Mouse (Mus musculus) kidney, postnatal 0 days (tissue): ENCODE measurements around the gene Rgp1. TPM values are rescaled to one million over a fixed set of nuclear protein-coding genes. Genes with fewer than 3 reads are reported as not detected.

Experiments
- ATAC-seq: fragments of 200-750 bp; cut with Nextera tagmentation; replicated peaks from 2 replicates; pipeline ENCODE4 v1.8.0; 2017; ENCODE audit warnings: low read depth, moderate number of reproducible peaks, moderate TSS enrichment, moderate library complexity; ENCODE audit not compliant: low FRiP score
- DNase-seq: peaks from one replicate; pipeline ENCODE4 v3.0.0-alpha.2; 2016; ENCODE audit warnings: low spot score
- H3K27ac ChIP-seq: fragments of 300-500 bp; sonication (generic); 2 replicates; pipeline ENCODE4 v1.5.1; 2014; ENCODE audit warnings: mild to moderate bottlenecking
- H3K27me3 ChIP-seq: fragments of 300-500 bp; sonication (generic); 2 replicates; pipeline ENCODE4 v1.6.1; 2014; ENCODE audit warnings: low read length, mixed read lengths; ENCODE audit not compliant: insufficient read depth
- H3K36me3 ChIP-seq: fragments of 300-500 bp; sonication (generic); 2 replicates; pipeline ENCODE4 v1.6.1; 2014; ENCODE audit warnings: low read length, mixed read lengths; ENCODE audit not compliant: insufficient read depth
- H3K4me1 ChIP-seq: fragments of 300-500 bp; sonication (generic); replicated peaks from 2 replicates; pipeline ENCODE4 v1.6.1; 2014; ENCODE audit warnings: antibody characterized with exemption, low read length, mixed read lengths; ENCODE audit not compliant: insufficient read depth
- H3K4me2 ChIP-seq: fragments of 300-500 bp; sonication (generic); 2 replicates; pipeline ENCODE4 v1.6.1; 2014; ENCODE audit warnings: mild to moderate bottlenecking, low read length, moderate library complexity, mixed read lengths
- H3K4me3 ChIP-seq: fragments of 300-500 bp; sonication (generic); replicated peaks from 2 replicates; pipeline ENCODE4 v1.5.1; 2014; ENCODE audit warnings: low read depth, low read length
- H3K9ac ChIP-seq: fragments of 300-500 bp; sonication (generic); 2 replicates; pipeline ENCODE4 v1.6.1; 2014; ENCODE audit warnings: low read depth, low read length
- H3K9me3 ChIP-seq: fragments of 300-500 bp; sonication (generic); replicated peaks from 2 replicates; pipeline ENCODE4 v1.6.1; 2016; ENCODE audit warnings: low read length, inconsistent platforms, mixed read lengths
- CTCF ChIP-seq: IDR thresholded peaks from 2 replicates; pipeline ENCODE4 v1.5.1; 2016; ENCODE audit warnings: antibody characterized with exemption, low read depth, mild to moderate bottlenecking, moderate library complexity
- WGBS: fragments of 180-500 bp; shearing (Covaris S2); extraction: QIAGEN DNeasy Blood & Tissue Kit; methylation state at CpG from one replicate; pipeline ENCODE4 v1.1.7; 2014; 5-methylcytosine and 5-hydroxymethylcytosine counted together
- polyA plus RNA-seq: library from polyadenylated mRNA; unstranded; fragments of >200 nt; fragmentation: Nextera tagmentation; extraction: Ambion mirVana; gene quantifications from 2 replicates; pipeline ENCODE4 v1.2.1, GENCODE M21; 2015

The Rgp1 gene
- polyA plus RNA-seq, 1 experiment from 2014 or later: 17.8 TPM

DNA sequence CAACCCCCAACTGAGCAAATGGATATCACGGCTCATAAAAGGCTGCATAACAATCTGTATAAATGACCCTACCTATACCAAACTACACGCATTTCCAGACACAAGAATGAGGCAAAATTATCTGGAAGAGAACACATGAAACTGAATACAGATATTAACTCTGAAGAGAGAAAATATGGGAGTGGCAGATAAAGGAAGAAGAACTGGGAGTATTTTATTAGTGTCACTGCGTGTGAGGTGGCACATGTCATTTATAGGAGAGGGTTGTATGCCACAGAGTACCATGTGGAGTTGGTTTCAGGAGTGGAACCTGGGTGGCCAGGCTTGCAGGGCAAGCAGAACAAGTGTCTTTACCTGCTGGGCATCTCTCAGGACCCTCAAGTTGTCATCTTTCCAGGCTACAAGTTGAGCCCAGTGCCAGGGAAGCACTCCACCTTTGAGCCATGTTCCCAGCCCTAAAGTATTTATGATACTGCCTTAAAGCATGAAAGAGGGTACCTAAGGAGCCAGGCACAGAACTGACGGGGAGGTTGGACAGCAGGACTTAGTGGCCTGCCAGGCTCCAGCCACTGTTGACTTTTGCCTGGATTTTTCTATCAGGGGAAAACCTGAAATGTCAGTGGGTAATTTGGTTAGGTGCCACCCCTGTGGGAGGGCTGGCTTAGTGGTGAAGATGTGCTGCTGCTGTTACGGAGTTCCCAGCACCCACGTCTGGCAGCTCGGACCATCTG is 20.3 kb downstream of the Rgp1 start:
- TF ChIP-seq CTCF: no peak
- Histone ChIP-seq H3K27ac (no peak overlapping the region), H3K4me3 (no peak overlapping the region), H3K4me2 (no peak overlapping the region), H3K27me3 (no peaks in the 10 kb centered on the region), H3K9me3 (no peaks in the 10 kb centered on the region), H3K36me3 (no peaks in the 10 kb centered on the region), H3K9ac (no peak overlapping the region), H3K4me1 (no peaks in the 10 kb centered on the region)
- 82% methylated on average over 7 of the region's 7 CpGs for WGBS
- DNase-seq (no peak), ATAC-seq (no peak)

DNA sequence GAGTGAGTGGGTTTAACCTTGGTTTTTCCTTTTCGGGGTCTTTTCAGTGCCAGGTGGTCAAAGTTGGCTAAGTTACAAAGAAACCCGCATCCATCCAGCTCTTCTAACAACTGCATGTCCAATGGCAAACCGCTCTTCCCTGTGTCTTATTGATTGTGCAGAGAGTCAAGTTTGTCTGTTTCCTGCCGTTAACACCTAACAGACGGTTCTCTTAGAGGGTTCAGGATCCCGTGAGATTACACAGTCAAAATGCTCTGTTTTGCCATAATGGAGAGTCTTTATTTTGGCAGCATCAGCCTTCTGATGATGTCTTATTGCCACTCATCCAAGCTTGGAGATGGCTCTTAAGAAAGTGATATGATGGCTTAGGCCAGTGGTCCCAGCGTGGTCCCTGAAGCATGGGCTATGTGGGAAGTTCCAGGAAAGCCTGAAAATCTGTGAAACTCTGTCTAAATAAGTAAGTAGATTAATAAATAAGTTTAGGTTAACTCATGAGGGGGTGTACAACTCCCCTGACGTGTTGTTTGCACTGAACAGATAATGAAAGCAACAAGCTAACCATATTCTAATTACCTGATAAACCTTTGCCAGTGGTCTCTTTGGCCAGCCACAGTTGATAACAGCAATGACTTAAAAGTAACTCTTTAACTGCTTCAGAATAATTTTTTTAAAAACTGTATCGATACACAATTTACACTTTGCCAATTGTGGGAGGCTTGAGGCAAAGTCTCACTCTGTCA is 21.9 kb downstream of the Rgp1 start:
- TF ChIP-seq CTCF: no peak
- H3K9me3 ChIP-seq: no peaks in the 10 kb centered on the region
- DNase-seq: no peak
- 82% methylated on average over 9 of the region's 9 CpGs for WGBS
- no peak overlapping the region for H3K4me2 ChIP-seq
- H3K36me3 ChIP-seq: no peaks in the 10 kb centered on the region
- no peak overlapping the region for H3K27ac ChIP-seq
- no peak for ATAC-seq
- no peak overlapping the region for H3K9ac ChIP-seq
- H3K27me3 ChIP-seq: no peaks in the 10 kb centered on the region
- H3K4me3 ChIP-seq: no peak overlapping the region
- no peaks in the 10 kb centered on the region for H3K4me1 ChIP-seq

DNA sequence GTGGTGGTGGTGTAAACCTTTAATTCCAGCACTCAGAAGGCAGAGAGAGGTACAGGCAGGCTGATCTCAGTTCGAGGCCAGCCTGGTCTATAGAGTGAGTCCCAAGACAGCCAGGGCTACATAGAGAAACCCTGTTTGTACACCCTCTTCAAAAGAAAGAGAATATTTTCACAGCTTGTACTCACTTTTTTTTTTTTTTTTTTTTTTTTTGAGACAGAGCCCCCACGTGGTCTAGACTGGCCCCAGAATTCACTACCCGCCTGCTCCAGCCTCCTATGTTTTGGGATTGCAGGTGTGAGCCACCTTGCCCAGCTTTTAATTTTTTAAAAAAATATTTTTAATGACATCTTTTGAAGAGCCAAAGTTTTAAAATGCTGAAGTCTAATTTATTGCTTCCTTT is 25.6 kb downstream of the Rgp1 start:
- Histone ChIP-seq H3K4me2 (no peak overlapping the region), H3K4me3 (no peak overlapping the region), H3K4me1 (no peaks in the 10 kb centered on the region), H3K9ac (no peak overlapping the region), H3K27ac (no peak overlapping the region), H3K9me3 (no peaks in the 10 kb centered on the region), H3K27me3 (no peaks in the 10 kb centered on the region), H3K36me3 (no peaks in the 10 kb centered on the region)
- no peak for TF ChIP-seq CTCF
- no peak for ATAC-seq
- WGBS: 71% methylated on average over 3 of the region's 3 CpGs
- DNase-seq: no peak

DNA sequence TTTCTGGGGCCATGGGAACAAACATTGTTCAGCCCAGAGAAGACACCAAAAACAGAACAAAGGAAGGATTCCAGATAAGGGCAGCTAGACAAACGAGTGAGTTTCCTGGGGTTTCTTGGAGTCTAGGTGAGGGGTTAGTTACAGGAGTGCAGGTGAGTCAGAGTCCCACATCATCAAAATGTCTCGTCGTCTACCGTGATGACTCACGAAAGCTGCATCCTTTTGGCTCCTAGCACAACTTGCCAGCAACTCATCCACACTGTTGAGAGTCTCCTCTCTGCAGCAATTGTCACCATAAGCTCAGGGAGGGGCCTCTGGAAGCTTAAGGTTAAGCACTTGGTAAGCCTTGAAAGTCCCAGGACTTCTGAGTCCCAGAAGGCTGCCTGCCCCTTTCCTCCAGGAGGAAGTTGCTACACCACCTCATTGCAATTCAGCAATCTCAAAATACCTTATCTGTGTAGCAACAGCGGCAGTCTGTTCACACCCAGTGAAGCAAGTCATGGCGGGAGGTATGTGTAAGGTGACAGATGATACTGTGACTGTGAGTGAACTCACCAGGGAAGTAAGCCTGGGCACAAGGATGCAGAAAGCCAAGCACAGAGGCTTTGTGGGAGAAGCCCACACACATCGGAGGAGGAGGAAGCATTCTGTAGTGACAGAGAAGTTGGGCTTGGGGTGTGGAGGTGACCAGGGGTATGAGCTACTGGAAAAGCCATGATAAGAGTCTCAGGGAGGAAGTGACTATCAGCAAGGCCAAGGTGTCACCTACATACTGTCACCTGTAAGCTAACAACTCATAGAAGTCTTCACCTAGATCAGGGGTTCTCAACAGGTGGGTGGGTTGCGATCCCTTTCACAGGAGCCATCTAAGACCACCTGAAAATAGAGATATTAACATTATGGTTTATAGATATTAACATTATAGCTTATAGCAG is 26.5 kb downstream of the Rgp1 start:
- no peak for DNase-seq
- H3K27me3 ChIP-seq: no peaks in the 10 kb centered on the region
- no peaks in the 10 kb centered on the region for H3K36me3 ChIP-seq
- H3K4me3 ChIP-seq: no peak overlapping the region
- no peak overlapping the region for H3K9ac ChIP-seq
- H3K9me3 ChIP-seq: no peaks in the 10 kb centered on the region
- no peak for ATAC-seq
- TF ChIP-seq CTCF: no peak
- H3K4me2 ChIP-seq: no peak overlapping the region
- WGBS: 61% methylated on average over 9 of the region's 9 CpGs
- no peaks in the 10 kb centered on the region for H3K4me1 ChIP-seq
- no peak overlapping the region for H3K27ac ChIP-seq

DNA sequence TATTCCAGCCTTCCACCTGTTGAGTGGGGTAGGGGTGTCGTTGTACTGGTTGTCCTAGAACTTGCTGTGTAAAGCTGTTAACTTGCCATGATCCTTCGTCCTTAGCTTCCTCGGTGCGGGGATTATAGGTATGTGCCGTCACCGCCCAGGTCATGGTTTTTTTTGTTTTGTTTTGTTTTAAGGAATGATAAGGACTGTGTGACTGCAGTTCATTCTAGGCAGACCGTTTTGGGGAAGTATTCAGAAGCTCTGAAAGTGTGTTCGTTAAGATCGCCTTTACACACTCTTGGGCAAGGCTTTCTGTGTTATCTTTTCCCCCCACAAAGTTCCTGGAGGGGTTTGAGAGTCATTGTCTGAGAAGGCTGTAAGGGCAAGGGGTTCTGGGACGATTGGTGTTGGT is 34.0 kb downstream of the Rgp1 start:
- Histone ChIP-seq H3K4me1 (no peaks in the 10 kb centered on the region), H3K4me2 (no peak overlapping the region), H3K27me3 (no peaks in the 10 kb centered on the region), H3K9ac (no peak overlapping the region), H3K27ac (no peak overlapping the region), H3K9me3 (no peaks in the 10 kb centered on the region), H3K4me3 (no peak overlapping the region), H3K36me3 (no peaks in the 10 kb centered on the region)
- TF ChIP-seq CTCF: no peak
- WGBS: 65% methylated on average over 10 of the region's 10 CpGs
- no peak for ATAC-seq
- no peak for DNase-seq

DNA sequence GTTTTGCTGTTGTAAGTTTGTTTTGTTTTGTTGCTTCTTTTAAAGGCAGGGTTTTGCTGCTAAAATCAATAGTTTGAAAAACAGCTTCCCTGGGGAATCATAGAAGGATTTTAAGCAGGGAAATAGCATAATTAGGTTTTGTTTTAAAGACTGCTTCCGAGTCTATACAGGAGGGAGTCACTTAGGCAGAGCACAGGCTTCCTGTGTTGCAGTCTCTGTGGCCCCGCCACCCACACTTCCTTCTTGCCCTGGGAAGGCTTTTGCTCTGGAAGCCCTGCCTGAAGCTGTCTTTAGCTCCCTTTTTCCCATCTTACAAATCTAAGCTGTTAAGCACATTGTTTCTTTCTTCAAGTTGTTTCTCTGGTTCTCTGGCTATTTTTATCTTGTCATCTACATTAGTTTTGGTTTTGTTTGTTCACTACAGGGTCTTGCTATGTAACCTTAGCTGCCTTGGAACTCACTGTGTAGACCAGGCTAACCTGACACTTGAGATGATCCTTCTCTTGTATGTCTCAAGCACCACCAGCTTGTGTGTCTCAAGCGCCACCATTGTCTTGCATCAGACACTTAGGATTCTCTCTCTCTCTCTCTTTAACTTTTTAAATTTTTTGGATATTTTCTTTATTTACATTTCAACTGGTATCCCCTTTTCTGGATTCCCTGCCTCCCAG is 34.7 kb downstream of the Rgp1 start:
- no peaks in the 10 kb centered on the region for H3K36me3 ChIP-seq
- no peaks in the 10 kb centered on the region for H3K27me3 ChIP-seq
- no peak for ATAC-seq
- no peak for TF ChIP-seq CTCF
- H3K9me3 ChIP-seq: no peaks in the 10 kb centered on the region
- no peak overlapping the region for H3K27ac ChIP-seq
- 57% methylated on average over 3 of the region's 3 CpGs for WGBS
- H3K9ac ChIP-seq: no peak overlapping the region
- DNase-seq: peak; percentile 52
- H3K4me1 ChIP-seq: no peaks in the 10 kb centered on the region
- H3K4me2 ChIP-seq: no peak overlapping the region
- H3K4me3 ChIP-seq: no peak overlapping the region
